8 mouse cellular contexts compared by ENCODE assay signal in the genomic region with DNA sequence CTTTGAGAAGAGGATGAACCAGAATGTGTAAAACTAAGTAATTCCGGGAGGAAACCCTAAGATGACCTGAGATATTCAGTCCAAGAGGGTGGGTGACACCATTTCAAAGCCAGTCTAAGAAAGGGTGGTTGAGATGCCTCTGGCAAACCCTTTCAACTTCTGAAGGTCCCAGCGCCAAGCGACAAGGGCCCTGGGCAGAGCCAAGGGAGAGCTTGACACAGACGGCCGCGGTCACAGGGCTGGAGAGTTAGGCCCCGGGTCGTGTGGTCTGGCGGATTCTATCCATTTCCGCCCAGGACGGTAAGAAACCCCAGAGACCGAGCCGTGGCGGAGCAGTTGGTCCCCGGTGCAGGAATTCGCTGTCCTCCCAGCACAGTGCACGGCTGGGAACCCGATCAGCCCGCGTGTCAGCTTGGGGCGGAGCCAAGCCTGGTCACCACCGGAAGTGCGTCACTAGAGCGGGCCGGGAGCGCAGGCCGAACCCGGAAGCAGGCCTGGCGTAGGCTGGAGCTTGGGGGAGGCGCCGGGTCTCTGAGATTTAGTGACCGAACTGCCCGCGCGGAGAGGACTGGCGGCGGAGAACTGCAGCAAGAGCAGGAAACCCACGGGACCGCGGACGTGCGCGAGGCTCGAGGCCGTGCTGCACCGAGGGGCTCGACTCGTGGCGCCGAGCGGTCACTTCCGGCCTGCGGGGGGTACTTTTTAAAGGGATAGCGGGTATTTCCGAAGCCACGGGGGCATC. TPM values are rescaled to one million over a fixed set of nuclear protein-coding genes. Genes with fewer than 3 reads are reported as not detected.
DNase-seq lines count a peak whose midpoint lies in the region; ATAC-seq lines count a peak whose summit lies in the region.

No protein-coding gene starts in this region.

- peak; percentile 96 for DNase-seq in ZHBTc4 (ENCODE audit: low read depth, low spot score)
- peak; percentile 89 to 93 for DNase-seq in gastrocnemius, adult 8-10 months (ENCODE audit: low spot score in 2 of 2)
- peak; percentile 70 for DNase-seq in hindlimb bud, embryonic 11.5 days (ENCODE audit: extremely low spot score, low read depth, low spot score)
- DNase-seq in left cerebral cortex, adult 8-10 months (ENCODE audit: low spot score in 2 of 2) = peak; percentile 88 to 94
- peak; percentile 95 to 96 for DNase-seq in right cerebral cortex, postnatal 10 days (ENCODE audit: low spot score in 2 of 2)
- DNase-seq in urinary bladder, postnatal 25 days (ENCODE audit: low spot score) = peak; percentile 98

- peaks cover 33% of the 10 kb centered on the region for H3K4me1 ChIP-seq in megakaryocyte, embryonic 14.5 days

- H3K4me3 ChIP-seq in megakaryocyte, embryonic 14.5 days (replicated peaks) = peak overlapping the region; percentile 93

- no peaks in the 10 kb centered on the region for H3K9me3 ChIP-seq in megakaryocyte, embryonic 14.5 days

- H3K27me3 ChIP-seq in megakaryocyte, embryonic 14.5 days (replicated peaks) = no peaks in the 10 kb centered on the region

- peaks cover 4% of the 10 kb centered on the region for H3K36me3 ChIP-seq in megakaryocyte, embryonic 14.5 days (replicated peaks; ENCODE audit: low read length)

- ATAC-seq in common myeloid progenitor, adult 5-6 weeks (replicated peaks; ENCODE audit: low read depth, poor library complexity, severe bottlenecking) = peak; percentile 93

RNA-seq across cellular contexts. Expression of a gene that starts 22.0 kb away (rescaled TPM):
- not detected in 2 replicates for total RNA-seq in common myeloid progenitor, adult 5-6 weeks (2017)
- total RNA-seq in gastrocnemius, adult 8-10 months (2022) = not detected
- total RNA-seq in left cerebral cortex, adult 8-10 months (2022) = 1 to 10 TPM; 5.4 to 8.5 (median 6.4) TPM
- not detected in 2 replicates for polyA plus RNA-seq in megakaryocyte, embryonic 14.5 days (2012; ENCODE audit: insufficient read depth, low replicate concordance)

RNA-seq across cellular contexts. Expression of a gene that starts 34.2 kb away (rescaled TPM):
- total RNA-seq in common myeloid progenitor, adult 5-6 weeks (2017) = 28.8 and 29.2 TPM in 2 replicates
- 10 to 100 TPM in 2 of 4 experiments, 1 to 10 TPM in 2; 9.4 to 11.1 (median 10.3) TPM for total RNA-seq in gastrocnemius, adult 8-10 months (2022)
- 10 to 100 TPM; 23.9 to 26.8 (median 25.3) TPM for total RNA-seq in left cerebral cortex, adult 8-10 months (2022)
- polyA plus RNA-seq in megakaryocyte, embryonic 14.5 days (2012; ENCODE audit: insufficient read depth, low replicate concordance) = 0.57 TPM in 1 of 2 replicates, not detected in the other

Comparison
In these comparisons a context has a peak if more than half of its experiments do, and no peak if none do; other contexts are left out.
1. Peak in every context shown above with its lines: DNase-seq, ATAC-seq and H3K4me3 ChIP-seq.